In genomic region chr7:3616057-3616388, GRCm38 (mm10) we compare ENCODE assay signal across 8 mouse cellular contexts. TPM values are rescaled to one million over a fixed set of nuclear protein-coding genes. Genes with fewer than 3 reads are reported as not detected.
A peak's percentile ranks its signal among the peaks of the same experiment; 100 is the strongest.
DNase-seq lines count a peak whose midpoint lies in the region; ATAC-seq and TF ChIP-seq lines count a peak whose summit lies in the region.
"Had no signal": no experiment of that assay in that cellular context is flagged by ENCODE, and none has a peak within 500 bp of the region (broad histone marks: within the 10 kb centered on the region; RNA-seq: fewer than 3 reads in every experiment).

TSS of gene Oscar (minus strand) at chr7:3616157.

- H3K36me3 ChIP-seq in lung, embryonic 15.5 days, result peaks cover 20% of the 10 kb centered on the region; the same call in 1 of the 2 replicates
- H3K36me3 ChIP-seq in forebrain, embryonic 13.5 days (ENCODE audit: poor library complexity, severe bottlenecking), result peaks cover 22% of the 10 kb centered on the region
- peaks cover 16% of the 10 kb centered on the region for H3K36me3 ChIP-seq in limb, embryonic 14.5 days (ENCODE audit: control insufficient read depth, insufficient read depth, low read length)
- H3K36me3 ChIP-seq in stomach, embryonic 15.5 days, result 0 out of 2 replicates have a peak, but pooled peaks cover 13% of the 10 kb centered on the region

- no peaks in the 10 kb centered on the region for H3K9me3 ChIP-seq in lung, embryonic 15.5 days
- H3K9me3 ChIP-seq in forebrain, embryonic 13.5 days (replicated peaks), result no peaks in the 10 kb centered on the region
- no peaks in the 10 kb centered on the region for H3K9me3 ChIP-seq in limb, embryonic 14.5 days (ENCODE audit: control insufficient read depth, low read length)
- no peaks in the 10 kb centered on the region for H3K9me3 ChIP-seq in stomach, embryonic 15.5 days

- ATAC-seq in lung, embryonic 15.5 days (ENCODE audit: borderline replicate concordance, extremely low read depth, low FRiP score, low TSS enrichment), result no peak
- ATAC-seq in forebrain, embryonic 13.5 days, result no peak
- ATAC-seq in limb, embryonic 14.5 days (ENCODE audit: low FRiP score, low read depth), result no peak
- no peak for ATAC-seq in stomach, embryonic 15.5 days (ENCODE audit: insufficient read depth, low FRiP score, low read depth)
- no peak for ATAC-seq in megakaryocyte progenitor cell, adult 5-6 weeks (replicated peaks; ENCODE audit: poor library complexity)

- no peak within 1 kb of the TSS for H3K27ac ChIP-seq in lung, embryonic 15.5 days
- H3K27ac ChIP-seq in forebrain, embryonic 13.5 days, result no peak within 1 kb of the TSS
- H3K27ac ChIP-seq in limb, embryonic 14.5 days (replicated peaks; ENCODE audit: low read depth, low read length), result no peak within 1 kb of the TSS
- H3K27ac ChIP-seq in stomach, embryonic 15.5 days, result no peak within 1 kb of the TSS

- no peaks in the 10 kb centered on the region for H3K27me3 ChIP-seq in lung, embryonic 15.5 days
- H3K27me3 ChIP-seq in forebrain, embryonic 13.5 days, result no peaks in the 10 kb centered on the region; the same call in 1 of the 2 replicates
- H3K27me3 ChIP-seq in limb, embryonic 14.5 days (ENCODE audit: control insufficient read depth, insufficient read depth, low read length), result no peaks in the 10 kb centered on the region
- no peaks in the 10 kb centered on the region for H3K27me3 ChIP-seq in stomach, embryonic 15.5 days (replicated peaks)

- no peak for TF ChIP-seq POLR2A in limb, embryonic 14.5 days (IDR thresholded peaks at IDR 0.05; ENCODE audit: borderline replicate concordance, extremely low read depth, insufficient read depth, insufficient read length)

- 71% methylated on average over 4 of the region's 4 CpGs for WGBS in lung, embryonic 15.5 days
- WGBS in forebrain, embryonic 13.5 days, result 87% methylated on average over 4 of the region's 4 CpGs
- 91% methylated on average over 4 of the region's 4 CpGs for WGBS in limb, embryonic 14.5 days
- 78% methylated on average over 4 of the region's 4 CpGs for WGBS in stomach, embryonic 15.5 days

- H3K9ac ChIP-seq in lung, embryonic 15.5 days, result no peak within 1 kb of the TSS
- no peak within 1 kb of the TSS for H3K9ac ChIP-seq in forebrain, embryonic 13.5 days
- no peak within 1 kb of the TSS for H3K9ac ChIP-seq in limb, embryonic 14.5 days (ENCODE audit: low read depth, low read length, severe bottlenecking)
- no peak within 1 kb of the TSS for H3K9ac ChIP-seq in stomach, embryonic 15.5 days

- H3K4me2 ChIP-seq in lung, embryonic 15.5 days, result peak within 1 kb of the TSS; percentile 71; the same call in 1 of the 2 replicates
- peak within 1 kb of the TSS; percentile 76 for H3K4me2 ChIP-seq in forebrain, embryonic 13.5 days
- H3K4me2 ChIP-seq in limb, embryonic 14.5 days (replicated peaks; ENCODE audit: low read depth, low read length, severe bottlenecking), result no peak within 1 kb of the TSS
- peak within 1 kb of the TSS; percentile 76 for H3K4me2 ChIP-seq in stomach, embryonic 15.5 days

- no peak for DNase-seq in lung, postnatal 14 days
- no peak for DNase-seq in limb, embryonic 14.5 days (ENCODE audit: low spot score)
- no peak for DNase-seq in thymus, postnatal 36 days
- DNase-seq: adrenal gland, adult 2 months had no signal

- 0 out of 2 replicates have a peak, but pooled peaks cover 7% of the 10 kb centered on the region for H3K4me1 ChIP-seq in lung, embryonic 15.5 days
- peaks cover 10% of the 10 kb centered on the region for H3K4me1 ChIP-seq in forebrain, embryonic 13.5 days
- peaks cover 3% of the 10 kb centered on the region; the same call in 1 of the 2 replicates for H3K4me1 ChIP-seq in limb, embryonic 14.5 days (ENCODE audit: control insufficient read depth, insufficient read depth, low read length)
- H3K4me1 ChIP-seq in stomach, embryonic 15.5 days, result no peaks in the 10 kb centered on the region

- peak within 1 kb of the TSS; percentile 74 for H3K4me3 ChIP-seq in lung, embryonic 15.5 days
- H3K4me3 ChIP-seq in forebrain, embryonic 13.5 days, result peak within 1 kb of the TSS; percentile 79; the same call in 1 of the 2 replicates
- peak within 1 kb of the TSS; percentile 69; the same call in 1 of the 2 replicates for H3K4me3 ChIP-seq in limb, embryonic 14.5 days (replicated peaks; ENCODE audit: low read length)
- peak within 1 kb of the TSS; percentile 86 for H3K4me3 ChIP-seq in stomach, embryonic 15.5 days (replicated peaks)

RNA-seq across cellular contexts. Expression of gene Oscar, which starts in this region (rescaled TPM):
- 0.10 TPM in 1 of 2 replicates, not detected in the other for polyA plus RNA-seq in lung, embryonic 15.5 days (2015; fragmentation: Nextera tagmentation; extraction: Ambion mirVana)
- 0.27 and 0.34 TPM in 2 replicates for polyA plus RNA-seq in forebrain, embryonic 13.5 days (2015; fragmentation: Nextera tagmentation; extraction: Ambion mirVana)
- 1.1 and 1.9 TPM in 2 replicates for polyA plus RNA-seq in limb, embryonic 14.5 days (2012; rRNA removed)
- polyA plus RNA-seq in limb, embryonic 14.5 days (2014; fragmentation: Nextera tagmentation; extraction: Ambion mirVana), result 0.40 TPM in 2 replicates
- 0.06 and 0.26 TPM in 2 replicates for polyA plus RNA-seq in stomach, embryonic 15.5 days (2015; fragmentation: Nextera tagmentation; extraction: Ambion mirVana)
- total RNA-seq in megakaryocyte progenitor cell, adult 5-6 weeks (2015), result 0.22 TPM in 1 of 2 replicates, not detected in the other
- not detected in 2 replicates for total RNA-seq in megakaryocyte progenitor cell, adult 5-6 weeks (2017)
- total RNA-seq: adrenal gland, adult 2 months had no signal
